In the genomic region with DNA sequence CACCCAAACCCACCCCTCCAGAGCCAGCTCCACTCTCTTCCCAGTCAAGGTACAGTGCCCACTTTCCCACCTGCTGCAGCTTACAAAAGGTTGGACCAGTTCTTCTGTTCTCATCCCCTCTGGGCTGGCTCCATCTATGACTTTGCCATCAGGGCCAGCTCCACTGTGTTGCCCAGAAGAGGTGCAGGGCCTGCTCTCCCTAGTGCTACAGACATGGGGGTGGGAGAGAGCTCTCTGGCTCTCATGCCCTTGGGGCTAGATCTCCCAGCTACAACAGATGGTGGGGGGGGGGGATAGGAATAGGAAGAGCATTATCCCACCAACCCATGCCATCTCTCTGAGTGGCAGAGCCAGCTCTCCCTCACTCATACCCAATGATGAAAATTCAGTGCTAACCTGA, we compare ENCODE assay signal across 24 mouse cellular contexts.
DNase-seq lines count a peak whose midpoint lies in the region; ATAC-seq and TF ChIP-seq lines count a peak whose summit lies in the region.
"Had no signal": no experiment of that assay in that cellular context is flagged by ENCODE, and none has a peak within 500 bp of the region (broad histone marks: within the 10 kb centered on the region; RNA-seq: fewer than 3 reads in every experiment).

No protein-coding gene starts in this region.

- H3K4me2 ChIP-seq in forebrain, embryonic 13.5 days: no peak overlapping the region
- H3K4me2 ChIP-seq in forebrain, postnatal 0 days (ENCODE audit: low read depth): no peak overlapping the region
- no peak overlapping the region for H3K4me2 ChIP-seq in forebrain, embryonic 11.5 days (ENCODE audit: low read depth, low read length, severe bottlenecking)
- H3K4me2 ChIP-seq: embryonic facial prominence, embryonic 12.5 days; heart, embryonic 11.5 days; hindbrain, embryonic 13.5 days had no signal

- no peaks in the 10 kb centered on the region for H3K27me3 ChIP-seq in forebrain, embryonic 13.5 days
- H3K27me3 ChIP-seq in forebrain, embryonic 10.5 days (ENCODE audit: poor library complexity, severe bottlenecking): no peaks in the 10 kb centered on the region
- no peaks in the 10 kb centered on the region for H3K27me3 ChIP-seq in forebrain, postnatal 0 days (ENCODE audit: insufficient read depth, low read length)
- no peaks in the 10 kb centered on the region for H3K27me3 ChIP-seq in forebrain, embryonic 11.5 days (ENCODE audit: control insufficient read depth, insufficient read depth, low read length)
- H3K27me3 ChIP-seq: embryonic facial prominence, embryonic 12.5 days; hindbrain, embryonic 13.5 days had no signal

- no peak for TF ChIP-seq CTCF in forebrain, postnatal 0 days (IDR thresholded peaks at IDR 0.05; ENCODE audit: low read depth)

- no peaks in the 10 kb centered on the region for H3K9me3 ChIP-seq in forebrain, embryonic 13.5 days (replicated peaks)
- H3K9me3 ChIP-seq in forebrain, embryonic 10.5 days: no peaks in the 10 kb centered on the region
- no peaks in the 10 kb centered on the region for H3K9me3 ChIP-seq in forebrain, postnatal 0 days (ENCODE audit: low read length)
- H3K9me3 ChIP-seq in forebrain, embryonic 11.5 days (ENCODE audit: control insufficient read depth, low read length): no peaks in the 10 kb centered on the region
- H3K9me3 ChIP-seq: embryonic facial prominence, embryonic 12.5 days; hindbrain, embryonic 13.5 days had no signal

- H3K4me1 ChIP-seq in forebrain, embryonic 13.5 days: no peaks in the 10 kb centered on the region
- no peaks in the 10 kb centered on the region for H3K4me1 ChIP-seq in forebrain, embryonic 10.5 days
- H3K4me1 ChIP-seq in forebrain, postnatal 0 days (ENCODE audit: insufficient read depth): no peaks in the 10 kb centered on the region
- no peaks in the 10 kb centered on the region for H3K4me1 ChIP-seq in forebrain, embryonic 11.5 days (replicated peaks; ENCODE audit: control insufficient read depth, insufficient read depth, low read length)
- H3K4me1 ChIP-seq: embryonic facial prominence, embryonic 12.5 days; hindbrain, embryonic 13.5 days had no signal

- H3K27ac ChIP-seq in forebrain, embryonic 13.5 days: no peak overlapping the region
- H3K27ac ChIP-seq in forebrain, embryonic 10.5 days: no peak overlapping the region
- H3K27ac ChIP-seq in forebrain, postnatal 0 days (ENCODE audit: low read depth, low read length): no peak overlapping the region
- no peak overlapping the region for H3K27ac ChIP-seq in forebrain, embryonic 11.5 days (ENCODE audit: low read depth, low read length)
- H3K27ac ChIP-seq: embryonic facial prominence, embryonic 12.5 days; gastrocnemius, adult 2 months; hindbrain, embryonic 13.5 days had no signal

- no peaks in the 10 kb centered on the region for H3K36me3 ChIP-seq in forebrain, embryonic 13.5 days (ENCODE audit: poor library complexity, severe bottlenecking)
- H3K36me3 ChIP-seq in forebrain, embryonic 10.5 days (replicated peaks): no peaks in the 10 kb centered on the region
- H3K36me3 ChIP-seq in forebrain, postnatal 0 days (ENCODE audit: insufficient read depth): no peaks in the 10 kb centered on the region
- H3K36me3 ChIP-seq in forebrain, embryonic 11.5 days (ENCODE audit: control insufficient read depth, insufficient read depth, low read length): no peaks in the 10 kb centered on the region
- H3K36me3 ChIP-seq: embryonic facial prominence, embryonic 12.5 days; hindbrain, embryonic 13.5 days had no signal

- H3K4me3 ChIP-seq in forebrain, embryonic 13.5 days: no peak overlapping the region
- no peak overlapping the region for H3K4me3 ChIP-seq in forebrain, embryonic 10.5 days
- H3K4me3 ChIP-seq in forebrain, postnatal 0 days (ENCODE audit: low read depth, low read length): no peak overlapping the region
- no peak overlapping the region for H3K4me3 ChIP-seq in forebrain, embryonic 11.5 days (ENCODE audit: low read depth, low read length)
- H3K4me3 ChIP-seq: embryonic facial prominence, embryonic 12.5 days; erythroblast, embryonic 14.5 days; gastrocnemius, adult 2 months; hindbrain, embryonic 13.5 days had no signal

- H3K9ac ChIP-seq in forebrain, embryonic 13.5 days: no peak overlapping the region
- H3K9ac ChIP-seq in forebrain, postnatal 0 days: no peak overlapping the region
- no peak overlapping the region for H3K9ac ChIP-seq in forebrain, embryonic 11.5 days (ENCODE audit: low read length)
- H3K9ac ChIP-seq: embryonic facial prominence, embryonic 12.5 days; hindbrain, embryonic 13.5 days had no signal

- peak; percentile 35 to 58 for DNase-seq in cerebellum, postnatal 10 days
- DNase-seq in cerebellum, postnatal 25 days: no peak
- DNase-seq in forebrain, embryonic 10.5 days (ENCODE audit: extremely low spot score, low spot score): no peak
- no peak for DNase-seq in forebrain, postnatal 0 days
- DNase-seq in forebrain, embryonic 11.5 days (ENCODE audit: low spot score): no peak
- DNase-seq: adrenal gland, adult 8-10 months; adrenal gland, postnatal 25 days; cerebellum, adult 11-12 months; cerebellum, adult 8-10 months; cerebellum, postnatal 36 days; gastrocnemius, adult 2 months; gastrocnemius, postnatal 14 days; heart, adult 11 months; kidney, adult 18-20 months; kidney, adult 9 months had no signal

- peak; percentile 50; the same call in 1 of the 2 replicates for ATAC-seq in forebrain, embryonic 13.5 days
- ATAC-seq in forebrain, postnatal 0 days: peak; percentile 43
- ATAC-seq in forebrain, embryonic 11.5 days (replicated peaks; ENCODE audit: low FRiP score): no peak
- ATAC-seq: activated CD4-positive, CD25-positive, alpha-beta regulatory T cell, adult 4 months; hindbrain, embryonic 16.5 days; inflammation-experienced regulatory T-cells, adult 6 months; intestine, embryonic 16.5 days had no signal

Comparison
In these comparisons a context has a peak if more than half of its experiments do, and no peak if none do; other contexts are left out.
1. DNase-seq: peak in cerebellum, postnatal 10 days (2 of 2); none in cerebellum, postnatal 25 days (0 of 2), forebrain, embryonic 10.5 days (single experiment), forebrain, postnatal 0 days (single experiment) and forebrain, embryonic 11.5 days (single experiment).